ENCODE assay signal across 7 mouse cellular contexts in genomic region chr1:74235938-74236589, GRCm38 (mm10). TPM values are rescaled to one million over a fixed set of nuclear protein-coding genes. Genes with fewer than 3 reads are reported as not detected.
DNase-seq lines count a peak whose midpoint lies in the region; ATAC-seq lines count a peak whose summit lies in the region.

Arpc2 (plus strand) TSS chr1:74236084.

- peak within 1 kb of the TSS; percentile 93 for H3K27ac ChIP-seq in intestine, embryonic 16.5 days (ENCODE audit: low read length)
- peak within 1 kb of the TSS; percentile 73 for H3K27ac ChIP-seq in midbrain, embryonic 11.5 days (ENCODE audit: low read depth, low read length)

- H3K27me3 ChIP-seq in intestine, embryonic 16.5 days (replicated peaks; ENCODE audit: control insufficient read depth, insufficient read depth, low read length): no peaks in the 10 kb centered on the region
- no peaks in the 10 kb centered on the region for H3K27me3 ChIP-seq in midbrain, embryonic 11.5 days (ENCODE audit: control insufficient read depth, insufficient read depth, low read length)

- H3K36me3 ChIP-seq in intestine, embryonic 16.5 days (ENCODE audit: control insufficient read depth, insufficient read depth, low read length): no peaks in the 10 kb centered on the region
- H3K36me3 ChIP-seq in midbrain, embryonic 11.5 days (ENCODE audit: control insufficient read depth, insufficient read depth, low read length): no peaks in the 10 kb centered on the region

- intact Hi-C loops in left cerebral cortex, postnatal 36 days (cut with DNase I): loop anchor here (2.0 kb wide), 1 partner anchor 49 kb away; the partner anchor contains the start of genes Aamp and Pnkd

- peak; percentile 96 for DNase-seq in adrenal gland, adult 8-10 months
- peak; percentile 96 for DNase-seq in embryo, embryonic 9.5 days (ENCODE audit: extremely low spot score)
- peak; percentile 96 to 97 for DNase-seq in gastrocnemius, postnatal 4 days (ENCODE audit: low spot score in 2 of 2)
- DNase-seq in left cerebral cortex, postnatal 36 days (ENCODE audit: low spot score in 2 of 2): peak; percentile 97 to 99
- DNase-seq in midbrain, embryonic 11.5 days (ENCODE audit: low spot score, missing footprints): peak; percentile 100
- peak; percentile 96 for DNase-seq in skeletal muscle tissue, adult 2 months (ENCODE audit: low read depth, low spot score)

- peak within 1 kb of the TSS; percentile 98 for H3K4me3 ChIP-seq in intestine, embryonic 16.5 days (ENCODE audit: low read length)
- H3K4me3 ChIP-seq in midbrain, embryonic 11.5 days (ENCODE audit: low read depth, low read length): peak within 1 kb of the TSS; percentile 98

- under 1% methylated on average over 55 of the region's 55 CpGs for WGBS in intestine, embryonic 16.5 days
- 1% methylated on average over 40 of the region's 55 CpGs for WGBS in midbrain, embryonic 11.5 days

- no peaks in the 10 kb centered on the region for H3K9me3 ChIP-seq in intestine, embryonic 16.5 days (ENCODE audit: control insufficient read depth, low read length)
- H3K9me3 ChIP-seq in midbrain, embryonic 11.5 days (ENCODE audit: control insufficient read depth, low read length): no peaks in the 10 kb centered on the region

- peak within 1 kb of the TSS; percentile 99 for H3K9ac ChIP-seq in intestine, embryonic 16.5 days (ENCODE audit: low read depth, low read length)
- H3K9ac ChIP-seq in midbrain, embryonic 11.5 days (ENCODE audit: low read length): peak within 1 kb of the TSS; percentile 96

- peak; percentile 90 for ATAC-seq in intestine, embryonic 16.5 days
- ATAC-seq in midbrain, embryonic 11.5 days (ENCODE audit: low FRiP score): peak; percentile 93

- H3K4me1 ChIP-seq in intestine, embryonic 16.5 days (ENCODE audit: control insufficient read depth, insufficient read depth, low read length): peaks cover 29% of the 10 kb centered on the region
- peaks cover 23% of the 10 kb centered on the region for H3K4me1 ChIP-seq in midbrain, embryonic 11.5 days (ENCODE audit: control insufficient read depth, insufficient read depth, low read length)

- peak within 1 kb of the TSS; percentile 68 for H3K4me2 ChIP-seq in intestine, embryonic 16.5 days (ENCODE audit: low read depth, low read length)
- H3K4me2 ChIP-seq in midbrain, embryonic 11.5 days: peak within 1 kb of the TSS; percentile 59

RNA-seq across cellular contexts. Expression of gene Arpc2, which starts in this region (rescaled TPM):
- 100 to 1,000 TPM; 171 to 184 (median 181) TPM for total RNA-seq in adrenal gland, adult 8-10 months (2022)
- total RNA-seq in gastrocnemius, postnatal 4 days (2021): 100 to 1,000 TPM; 140 to 145 TPM
- 556 and 575 TPM in 2 replicates for polyA plus RNA-seq in intestine, embryonic 16.5 days (2015; fragmentation: Nextera tagmentation; extraction: Ambion mirVana)
- total RNA-seq in left cerebral cortex, postnatal 36 days (2021): 100 to 1,000 TPM; 259 to 262 TPM
- polyA plus RNA-seq in midbrain, embryonic 11.5 days (2014; fragmentation: Nextera tagmentation; extraction: Ambion mirVana): 316 and 328 TPM in 2 replicates

Comparison
In these comparisons a context has a peak if more than half of its experiments do, and no peak if none do; other contexts are left out.
1. Peak in every context shown above with its lines: DNase-seq, ATAC-seq, H3K4me3 ChIP-seq and H3K27ac ChIP-seq.